In genomic region chr19:15614648-15615561, GRCm38 (mm10) we compare ENCODE assay signal across 9 mouse cellular contexts.
DNase-seq lines count a peak whose midpoint lies in the region; ATAC-seq lines count a peak whose summit lies in the region.
"Had no signal": no experiment of that assay in that cellular context is flagged by ENCODE, and none has a peak within 500 bp of the region (broad histone marks: within the 10 kb centered on the region; RNA-seq: fewer than 3 reads in every experiment).

No protein-coding gene starts in this region.

- H3K4me3 ChIP-seq in kidney, embryonic 14.5 days (ENCODE audit: low read length) = no peak overlapping the region
- H3K4me3 ChIP-seq in midbrain, embryonic 10.5 days = peak overlapping the region; percentile 31

- no peaks in the 10 kb centered on the region for H3K9me3 ChIP-seq in kidney, embryonic 14.5 days (ENCODE audit: control insufficient read depth, low read length)
- H3K9me3 ChIP-seq in midbrain, embryonic 10.5 days (replicated peaks) = no peaks in the 10 kb centered on the region

- WGBS in kidney, embryonic 14.5 days = 31% methylated on average over 19 of the region's 19 CpGs
- 40% methylated on average over 19 of the region's 19 CpGs for WGBS in midbrain, embryonic 10.5 days

- H3K27ac ChIP-seq in kidney, embryonic 14.5 days (ENCODE audit: low read depth, low read length) = no peak overlapping the region
- peak overlapping the region; percentile 76 for H3K27ac ChIP-seq in midbrain, embryonic 10.5 days (replicated peaks)
- H3K27ac ChIP-seq: liver, embryonic 14.5 days had no signal

- no peaks in the 10 kb centered on the region for H3K27me3 ChIP-seq in kidney, embryonic 14.5 days (ENCODE audit: control insufficient read depth, insufficient read depth, low read length)
- H3K27me3 ChIP-seq in midbrain, embryonic 10.5 days (ENCODE audit: low read depth, poor library complexity, severe bottlenecking) = peaks cover 47% of the 10 kb centered on the region; the same call in 1 of the 2 replicates

- peak; percentile 81; the same call in 1 of the 2 replicates for ATAC-seq in kidney, embryonic 14.5 days (ENCODE audit: low FRiP score, low TSS enrichment)
- ATAC-seq in megakaryocyte progenitor cell, adult 5-6 weeks (replicated peaks; ENCODE audit: poor library complexity) = no peak
- ATAC-seq in monocyte, adult 5-6 weeks (replicated peaks; ENCODE audit: insufficient number of reproducible peaks, low FRiP score, low TSS enrichment, poor library complexity, severe bottlenecking) = no peak

- H3K4me1 ChIP-seq in kidney, embryonic 14.5 days (ENCODE audit: control insufficient read depth, insufficient read depth, low read length) = peaks cover 12% of the 10 kb centered on the region
- H3K4me1 ChIP-seq in midbrain, embryonic 10.5 days = peaks cover 33% of the 10 kb centered on the region

- H3K36me3 ChIP-seq in kidney, embryonic 14.5 days (ENCODE audit: control insufficient read depth, insufficient read depth, low read length) = no peaks in the 10 kb centered on the region
- H3K36me3 ChIP-seq in midbrain, embryonic 10.5 days = no peaks in the 10 kb centered on the region

- H3K4me2 ChIP-seq in kidney, embryonic 14.5 days (replicated peaks; ENCODE audit: low read depth, low read length) = peak overlapping the region; percentile 32; the same call in 1 of the 2 replicates

- no peak overlapping the region for H3K9ac ChIP-seq in kidney, embryonic 14.5 days (ENCODE audit: low read depth, low read length)
- H3K9ac ChIP-seq: liver, embryonic 14.5 days had no signal

- no peak for DNase-seq in kidney, adult 8-10 months
- peak; percentile 67 for DNase-seq in embryo, embryonic 9.5 days (ENCODE audit: extremely low spot score)
- peak; percentile 41 for DNase-seq in heart, postnatal 4 days
- DNase-seq in midbrain, embryonic 10.5 days (ENCODE audit: low spot score) = peak; percentile 53
- DNase-seq in natural killer cell, adult 2 months (ENCODE audit: low spot score in 2 of 2) = no peak

Comparison
In these comparisons a context has a peak if more than half of its experiments do, and no peak if none do; other contexts are left out.
1. DNase-seq: peak in embryo, embryonic 9.5 days (single experiment), heart, postnatal 4 days (single experiment) and midbrain, embryonic 10.5 days (single experiment); none in kidney, adult 8-10 months (0 of 2) and natural killer cell, adult 2 months (0 of 2).